8 mouse cellular contexts compared by ENCODE assay signal in genomic region chr12:80133011-80133545, GRCm38 (mm10). TPM values are rescaled to one million over a fixed set of nuclear protein-coding genes. Genes with fewer than 3 reads are reported as not detected.
A peak's percentile ranks its signal among the peaks of the same experiment; 100 is the strongest.
DNase-seq lines count a peak whose midpoint lies in the region; ATAC-seq lines count a peak whose summit lies in the region.

No protein-coding gene starts in this region.

- ATAC-seq in CD4-positive, CD25-positive, alpha-beta regulatory T cell, adult 4 months, result peak; percentile 8
- ATAC-seq in forebrain, embryonic 16.5 days, result peak; percentile 41

- H3K27ac ChIP-seq in heart, embryonic 10.5 days, result peak overlapping the region; percentile 100
- no peak overlapping the region for H3K27ac ChIP-seq in forebrain, embryonic 16.5 days (ENCODE audit: low read length)

- WGBS in heart, embryonic 10.5 days, result 42% methylated on average over 9 of the region's 9 CpGs
- WGBS in forebrain, embryonic 16.5 days, result 36% methylated on average over 9 of the region's 9 CpGs

- no peak for DNase-seq in heart, embryonic 10.5 days (ENCODE audit: low spot score)
- no peak for DNase-seq in heart, postnatal 4 days
- DNase-seq in cerebellum, postnatal 4 days (ENCODE audit: low spot score in 2 of 2), result no peak
- DNase-seq in adrenal gland, postnatal 14 days, result no peak
- DNase-seq in lung, adult 18-20 months, result no peak

- H3K4me3 ChIP-seq in heart, embryonic 10.5 days, result peak overlapping the region; percentile 74
- H3K4me3 ChIP-seq in forebrain, embryonic 16.5 days (replicated peaks; ENCODE audit: low read length), result peak overlapping the region; percentile 68; the same call in 1 of the 2 replicates
- H3K4me3 ChIP-seq in megakaryocyte, embryonic 14.5 days (replicated peaks), result peak overlapping the region; percentile 93

- H3K4me1 ChIP-seq in heart, embryonic 10.5 days, result peaks cover 58% of the 10 kb centered on the region
- peaks cover 20% of the 10 kb centered on the region for H3K4me1 ChIP-seq in forebrain, embryonic 16.5 days (replicated peaks; ENCODE audit: control insufficient read depth, insufficient read depth, low read length)
- H3K4me1 ChIP-seq in megakaryocyte, embryonic 14.5 days, result peaks cover 43% of the 10 kb centered on the region

- 0 out of 2 replicates have a peak, but pooled peaks cover 3% of the 10 kb centered on the region for H3K27me3 ChIP-seq in heart, embryonic 10.5 days (ENCODE audit: insufficient read depth, poor library complexity, severe bottlenecking)
- H3K27me3 ChIP-seq in forebrain, embryonic 16.5 days (replicated peaks; ENCODE audit: control insufficient read depth, insufficient read depth, low read length), result no peaks in the 10 kb centered on the region
- H3K27me3 ChIP-seq in megakaryocyte, embryonic 14.5 days (replicated peaks), result peaks cover 17% of the 10 kb centered on the region

- no peaks in the 10 kb centered on the region for H3K9me3 ChIP-seq in heart, embryonic 10.5 days
- H3K9me3 ChIP-seq in forebrain, embryonic 16.5 days (ENCODE audit: control insufficient read depth, low read length), result no peaks in the 10 kb centered on the region
- H3K9me3 ChIP-seq in megakaryocyte, embryonic 14.5 days, result no peaks in the 10 kb centered on the region

- peak overlapping the region; percentile 88; the same call in 1 of the 2 replicates for H3K4me2 ChIP-seq in forebrain, embryonic 16.5 days (ENCODE audit: low read length)

- no peaks in the 10 kb centered on the region for H3K36me3 ChIP-seq in heart, embryonic 10.5 days
- H3K36me3 ChIP-seq in forebrain, embryonic 16.5 days (ENCODE audit: control insufficient read depth, insufficient read depth), result no peaks in the 10 kb centered on the region
- peaks cover 4% of the 10 kb centered on the region for H3K36me3 ChIP-seq in megakaryocyte, embryonic 14.5 days (replicated peaks; ENCODE audit: low read length)

- H3K9ac ChIP-seq in forebrain, embryonic 16.5 days (replicated peaks; ENCODE audit: low read depth, low read length), result no peak overlapping the region

RNA-seq across cellular contexts. Expression of gene Zfp36l1, which starts 20.3 kb away (rescaled TPM):
- polyA plus RNA-seq in heart, embryonic 10.5 days (2016; fragmentation: Nextera tagmentation; extraction: Ambion mirVana), result 90.2 and 114 TPM in 2 replicates
- total RNA-seq in heart, postnatal 4 days (2021), result 100 to 1,000 TPM; 174 to 188 TPM
- 100 to 1,000 TPM; 139 to 188 TPM for polyA plus RNA-seq in CD4-positive, CD25-positive, alpha-beta regulatory T cell, adult 4 months (2017; shearing (Covaris generic))
- polyA plus RNA-seq in forebrain, embryonic 16.5 days (2015; fragmentation: Nextera tagmentation; extraction: Ambion mirVana), result 22.6 and 26.7 TPM in 2 replicates
- 206 and 219 TPM in 2 replicates for polyA plus RNA-seq in megakaryocyte, embryonic 14.5 days (2012; ENCODE audit: insufficient read depth, low replicate concordance)
- total RNA-seq in adrenal gland, postnatal 14 days (2021), result 197 and 204 TPM in 2 replicates
